Mouse (Mus musculus) kidney, adult 8-10 months (tissue): ENCODE results near the gene Tmem87a.

Source experiments
- DNase-seq, 2 experiments: peaks; one replicate each; pipeline ENCODE4 v3.0.0; 2022

Gene Tmem87a

GRCm38 (mm10) chr2:120403986-120404822 lies at the start of gene Tmem87a:
Gene Tmem87a, minus strand, starts transcription at chr2:120404113.
- peak; percentile 97 for DNase-seq

GRCm38 (mm10) chr2:120452600-120452999 lies 48.7 kb upstream of the Tmem87a start:
- no peak for DNase-seq

GRCm38 (mm10) chr2:120450724-120451123 lies 46.8 kb upstream of the Tmem87a start:
- no peak for DNase-seq

GRCm38 (mm10) chr2:120447306-120447705 lies 43.4 kb upstream of the Tmem87a start:
- no peak for DNase-seq

GRCm38 (mm10) chr2:120446373-120446772 lies 42.5 kb upstream of the Tmem87a start:
- DNase-seq: no peak

GRCm38 (mm10) chr2:120444486-120444885 lies 40.6 kb upstream of the Tmem87a start:
- DNase-seq: no peak

- no peak for DNase-seq
These were observed 20.5 kb upstream of the Tmem87a start for GRCm38 (mm10) chr2:120424386-120424785.

- DNase-seq: no peak
These were observed 11.0 kb upstream of the Tmem87a start for GRCm38 (mm10) chr2:120414738-120415414.

- DNase-seq: no peak
These were observed 10.2 kb upstream of the Tmem87a start for GRCm38 (mm10) chr2:120414113-120414512.

GRCm38 (mm10) chr2:120411096-120411628 lies 7.2 kb upstream of the Tmem87a start:
- DNase-seq: no peak

- peak; percentile 49 to 60 for DNase-seq
These were observed 1.2 kb upstream of the Tmem87a start for GRCm38 (mm10) chr2:120404823-120405765.

GRCm38 (mm10) chr2:120403653-120403985 lies 294 bp downstream of the Tmem87a start, which contains the start of gene Ganc:
Gene Ganc, plus strand, starts transcription at chr2:120403896.
- DNase-seq: no peak

GRCm38 (mm10) chr2:120402813-120403212 lies 1.1 kb downstream of the Tmem87a start:
- no peak for DNase-seq

GRCm38 (mm10) chr2:120397951-120398350 lies 6.0 kb downstream of the Tmem87a start:
- DNase-seq: peak; percentile 23 to 51

GRCm38 (mm10) chr2:120392406-120392805 lies 11.5 kb downstream of the Tmem87a start:
- DNase-seq: no peak

GRCm38 (mm10) chr2:120390934-120391333 lies 13.0 kb downstream of the Tmem87a start:
- no peak for DNase-seq

- DNase-seq: no peak
These were observed 14.5 kb downstream of the Tmem87a start for GRCm38 (mm10) chr2:120389376-120389775.

GRCm38 (mm10) chr2:120387291-120387690 lies 16.6 kb downstream of the Tmem87a start:
- no peak for DNase-seq

GRCm38 (mm10) chr2:120386264-120386663 lies 17.6 kb downstream of the Tmem87a start:
- DNase-seq: no peak

- DNase-seq: no peak
These were observed 30.1 kb downstream of the Tmem87a start for GRCm38 (mm10) chr2:120373858-120374257.

- DNase-seq: no peak
These were observed 36.3 kb downstream of the Tmem87a start for GRCm38 (mm10) chr2:120367416-120368207.

GRCm38 (mm10) chr2:120366501-120366900 lies 37.4 kb downstream of the Tmem87a start:
- no peak for DNase-seq
